Mouse (Mus musculus) liver, adult 2 months (tissue): ENCODE data around the gene Aifm2.

Source experiments
- CTCF ChIP-seq: fragments of 200-500 bp; IDR thresholded peaks from 2 replicates; pipeline ENCODE4 v1.5.1; 2011; ENCODE audit warnings: low read depth, low read length, control low read depth
- POLR2A ChIP-seq: fragments of 200-500 bp; IDR thresholded peaks from 2 replicates; pipeline ENCODE4 v1.6.1; 2011; ENCODE audit warnings: low read length, control low read depth; ENCODE audit not compliant: insufficient read depth; ENCODE audit errors: extremely low read depth

- no peak for TF ChIP-seq CTCF
- no peak for TF ChIP-seq POLR2A
Measured at GRCm38 (mm10) chr10:61665651-61666050, 49.4 kb upstream of the Aifm2 start.
